Mouse (Mus musculus) thymus, postnatal 14 days (tissue): ENCODE measurements around the gene Gm10959.
A peak's percentile ranks its signal among the peaks of the same experiment; 100 is the strongest.
"Not testable (repeated sequence)": the region's sequence is repeated elsewhere in the genome, so short reads cannot be mapped to it uniquely, and the experiment has no call there.

Experiments
- DNase-seq: peaks from one replicate; pipeline ENCODE4 v3.0.0; 2021

The Gm10959 gene

DNA sequence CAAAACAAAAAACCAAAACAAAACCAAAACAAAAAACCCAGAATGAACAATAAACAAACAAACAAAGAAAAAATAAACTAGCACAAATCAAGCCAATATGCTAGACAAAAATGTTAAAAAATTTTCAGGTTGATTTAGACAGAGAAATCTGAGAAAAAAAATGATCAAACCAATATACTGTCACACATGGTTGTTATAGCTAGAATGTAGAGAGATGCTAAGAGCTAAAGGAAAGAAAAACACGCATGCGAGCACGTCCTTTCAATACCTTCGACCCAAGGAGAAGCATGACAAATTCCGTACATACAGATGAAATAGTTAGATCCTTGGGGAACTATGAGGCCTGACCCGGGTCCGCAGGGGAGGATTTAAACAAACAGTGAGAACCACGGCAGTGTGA, at the start of gene Gm10959:
TSS of gene Gm10959 (minus strand) at position 101 of the 400 bp plus-strand sequence.
- no peak for DNase-seq

DNA sequence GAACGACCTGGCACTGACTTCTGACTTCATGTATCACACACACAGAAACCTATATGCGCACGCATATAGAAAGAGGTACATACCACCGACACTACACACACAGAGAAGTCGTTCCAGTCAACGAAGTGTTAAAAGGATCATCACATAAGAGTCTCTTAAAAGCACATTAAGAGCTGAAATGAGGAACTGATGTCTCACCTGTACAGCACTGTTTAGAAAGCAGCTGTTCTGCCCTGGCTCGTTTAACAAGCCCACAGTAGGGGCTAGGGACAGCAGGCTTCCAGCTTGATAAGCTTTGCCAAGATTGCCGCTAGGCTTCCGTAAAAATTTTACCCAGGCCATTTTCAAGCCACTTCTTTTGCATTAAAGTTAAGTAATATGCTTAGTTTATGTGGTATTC, 49.2 kb upstream of the Gm10959 start:
- no peak for DNase-seq

DNA sequence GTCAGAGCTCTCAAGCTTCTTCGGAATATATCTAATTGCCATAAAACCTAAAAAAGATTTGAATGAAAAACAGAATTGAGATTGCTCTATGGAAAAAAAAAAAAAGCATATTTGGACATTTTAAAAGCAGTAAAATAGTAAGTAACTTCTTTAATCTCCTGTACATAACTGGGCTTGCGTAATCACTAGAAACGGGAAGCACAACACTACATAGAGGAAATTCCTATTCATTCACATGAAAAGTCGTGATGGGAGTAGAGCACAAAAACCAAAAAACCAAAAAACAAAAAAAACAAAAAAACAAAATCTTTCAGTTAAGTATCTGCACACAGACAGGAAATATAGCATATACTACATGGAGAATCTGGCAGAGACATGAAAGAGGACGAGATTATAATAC, 45.1 kb upstream of the Gm10959 start:
- no peak for DNase-seq

DNA sequence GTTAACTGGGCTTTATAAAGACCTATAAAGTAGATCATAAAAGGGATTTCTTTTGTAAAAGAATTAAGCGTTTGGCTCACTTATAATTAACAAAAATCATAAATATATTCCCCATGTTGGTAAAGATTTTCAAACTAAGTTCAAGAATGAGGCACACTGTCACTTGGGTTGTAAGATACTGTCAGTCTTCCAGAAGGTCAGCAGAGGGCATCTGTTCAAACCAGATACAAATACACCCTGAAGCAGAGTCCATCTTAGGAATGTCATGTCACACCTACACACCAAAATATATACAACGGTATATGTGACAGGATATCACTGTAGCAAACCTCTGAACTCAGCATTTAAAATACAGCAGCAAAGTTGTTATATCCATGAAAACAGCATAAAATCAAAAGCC, 31.0 kb upstream of the Gm10959 start:
- DNase-seq: no peak

GRCm38 (mm10) chr3:122943387-122943890, 24.3 kb upstream of the Gm10959 start:
- DNase-seq: no peak

GRCm38 (mm10) chr3:122939215-122939614, 20.1 kb upstream of the Gm10959 start:
- DNase-seq: peak; percentile 41

GRCm38 (mm10) chr3:122937176-122937575, 18.0 kb upstream of the Gm10959 start:
- not testable (repeated sequence) for DNase-seq

DNA sequence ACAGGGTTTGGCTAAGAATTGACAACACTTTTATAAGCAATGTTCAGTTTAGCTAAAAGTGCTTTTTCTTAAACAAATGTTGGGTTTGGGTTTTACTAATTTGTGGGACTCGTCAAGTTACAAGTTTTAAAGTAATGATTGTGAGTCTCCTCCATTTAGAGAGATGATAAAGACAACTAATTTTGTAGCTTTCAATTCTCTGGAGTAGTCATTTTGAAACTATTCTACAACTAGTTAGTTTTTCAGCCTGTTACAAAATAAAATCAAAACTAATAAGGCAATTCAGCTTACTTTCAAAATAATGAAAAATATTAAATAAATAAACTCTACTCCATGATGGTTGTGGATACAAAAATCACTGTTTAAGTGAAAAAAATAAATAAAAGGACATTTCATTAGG, 13.3 kb upstream of the Gm10959 start:
- DNase-seq: no peak

- DNase-seq: no peak
These were observed 10.6 kb upstream of the Gm10959 start for GRCm38 (mm10) chr3:122929723-122930122.

DNA sequence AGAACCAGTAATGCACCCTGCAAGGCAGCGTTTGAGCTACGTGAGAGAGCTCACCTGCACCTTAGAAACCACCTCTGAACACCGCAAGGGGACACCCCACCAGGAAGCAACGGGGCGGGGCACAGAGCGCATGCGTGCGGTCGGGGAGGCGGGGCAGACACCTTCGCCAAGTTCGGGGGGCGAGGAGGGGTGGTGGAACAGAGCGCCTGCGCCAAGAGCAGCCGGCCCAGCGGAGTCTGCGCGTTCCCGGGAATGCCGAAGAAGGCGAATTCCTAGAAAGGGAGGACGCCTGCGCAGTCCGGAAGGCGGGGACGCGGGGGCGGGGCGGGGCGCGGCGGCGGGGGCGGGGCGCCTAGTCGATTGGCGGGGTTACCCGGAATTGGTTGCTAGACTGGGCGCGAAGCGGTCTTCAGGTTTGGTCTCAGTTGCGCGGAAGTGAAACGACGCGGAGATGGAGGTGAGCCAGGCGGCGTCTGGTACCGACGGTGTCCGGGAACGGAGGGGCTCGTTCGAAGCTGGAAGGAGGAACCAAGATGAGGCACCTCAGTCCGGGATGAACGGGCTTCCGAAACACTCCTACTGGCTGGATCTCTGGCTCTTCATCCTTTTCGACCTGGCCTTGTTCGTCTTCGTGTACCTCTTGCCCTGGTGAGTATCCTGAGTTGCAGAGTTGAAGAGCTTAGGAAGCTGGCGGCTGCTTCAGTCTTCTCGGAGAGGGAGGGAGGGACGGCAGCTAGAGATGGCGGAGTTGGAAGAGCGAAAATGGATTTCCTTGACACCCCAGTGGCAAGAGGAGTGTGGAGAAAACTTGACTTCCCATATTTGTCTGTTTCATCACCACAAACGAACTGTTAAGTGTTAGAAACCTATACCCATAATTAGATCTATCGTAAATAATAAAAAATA, 5.1 kb upstream of the Gm10959 start, which contains the start of gene 1810037I17Rik:
TSS of gene 1810037I17Rik (plus strand) at position 195 of the 906 bp plus-strand sequence.
- DNase-seq: peak; percentile 98

GRCm38 (mm10) chr3:122923147-122923546, 4.0 kb upstream of the Gm10959 start:
- DNase-seq: no peak

DNA sequence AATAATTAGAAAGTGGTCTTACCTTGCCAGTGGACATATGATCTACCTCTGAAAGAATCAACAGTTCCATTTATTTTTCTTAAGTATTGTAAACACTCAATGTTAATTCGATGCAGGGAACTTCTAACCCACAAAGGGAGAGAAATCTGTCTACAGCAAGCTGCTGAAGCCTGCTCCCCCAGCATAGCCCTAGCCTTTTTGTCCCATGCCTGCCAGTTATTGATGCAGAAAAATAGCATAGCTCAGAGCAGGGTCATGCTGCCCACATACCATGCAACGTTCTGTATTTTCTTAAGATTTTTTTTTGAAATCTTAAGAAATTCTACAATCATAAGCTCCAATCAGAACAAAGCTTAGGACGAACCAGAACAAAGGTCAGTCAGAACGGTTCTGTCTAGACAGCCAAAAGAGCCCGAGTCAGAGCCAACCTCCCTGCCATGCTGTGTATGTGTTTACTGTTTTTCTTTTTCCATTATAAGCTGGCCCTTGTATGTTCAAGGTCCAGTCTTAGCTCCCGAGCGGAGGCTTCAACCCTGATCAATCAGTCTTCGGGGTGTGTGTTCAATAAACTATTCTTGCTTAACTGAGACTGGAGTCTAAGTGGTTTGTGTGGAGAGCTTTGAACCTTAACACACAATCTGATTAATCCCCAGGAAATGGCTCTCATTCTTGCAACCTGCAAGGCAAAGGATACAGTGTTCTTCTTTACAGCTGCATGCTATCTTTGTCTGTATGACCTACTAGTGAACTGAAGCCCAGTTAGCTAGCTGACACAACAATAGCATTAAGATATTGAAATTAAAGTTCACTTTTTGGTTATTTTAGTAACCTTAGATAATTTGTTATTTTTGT, 2.7 kb upstream of the Gm10959 start:
- no peak for DNase-seq

DNA sequence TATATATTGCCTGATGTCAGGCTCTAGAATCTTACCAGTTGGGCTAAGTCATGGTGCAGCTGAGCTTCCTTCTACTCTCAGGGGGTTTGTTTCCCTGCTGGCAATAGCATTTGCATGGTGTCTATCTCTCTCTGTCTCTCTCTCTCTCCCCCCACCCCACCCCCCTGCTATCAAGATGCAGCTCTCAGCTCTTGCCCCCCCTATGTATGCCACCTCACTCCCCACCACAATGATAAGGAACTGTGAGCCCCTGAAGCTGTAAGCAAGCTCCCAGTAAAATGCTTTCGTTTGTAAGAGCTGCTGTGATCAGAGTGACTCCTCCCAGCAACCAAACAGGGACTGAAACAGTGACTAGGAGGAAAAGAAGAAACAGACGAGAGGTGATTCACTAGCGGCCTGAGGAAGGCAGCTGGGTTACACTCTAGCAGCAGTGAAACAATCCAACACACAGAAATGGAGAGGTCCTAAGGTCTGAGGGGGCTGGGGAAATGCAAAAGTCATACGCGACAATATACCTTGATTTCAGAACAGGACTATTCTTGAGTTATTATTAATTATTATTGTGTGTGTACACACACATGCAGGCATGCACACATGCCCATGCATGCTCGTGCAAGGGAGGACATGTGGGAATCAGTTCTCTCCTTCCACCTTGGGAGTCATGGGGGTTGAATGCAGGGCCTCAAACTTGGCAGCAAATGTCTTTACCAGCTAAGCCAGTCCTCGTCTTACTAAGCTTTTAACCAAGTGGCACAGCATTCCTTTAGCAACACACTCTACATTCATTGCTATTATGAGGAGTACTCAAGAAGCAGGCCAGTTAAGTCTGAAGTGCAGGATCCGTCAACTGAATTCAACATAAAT, 1.6 kb upstream of the Gm10959 start:
- DNase-seq: no peak

DNA sequence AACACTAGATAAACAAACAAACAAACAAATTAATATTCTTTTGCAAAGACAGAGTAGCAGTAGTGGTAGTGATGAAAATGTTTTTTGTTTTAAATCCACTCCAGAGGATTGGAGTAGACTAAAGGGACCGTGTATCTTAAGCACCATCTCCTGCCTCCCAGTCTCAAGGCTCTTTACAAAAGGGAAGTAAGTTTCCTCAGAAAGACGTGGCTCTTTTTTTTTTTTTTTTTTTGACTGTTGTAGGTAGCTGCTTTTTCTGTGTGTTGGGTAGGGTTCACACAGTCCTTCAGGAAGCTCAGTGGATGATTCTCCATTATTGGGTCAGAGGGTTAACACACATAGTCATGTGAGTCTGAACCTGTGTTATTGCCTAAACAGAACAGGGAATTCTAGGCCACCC, 488 bp downstream of the Gm10959 start:
- no peak for DNase-seq

DNA sequence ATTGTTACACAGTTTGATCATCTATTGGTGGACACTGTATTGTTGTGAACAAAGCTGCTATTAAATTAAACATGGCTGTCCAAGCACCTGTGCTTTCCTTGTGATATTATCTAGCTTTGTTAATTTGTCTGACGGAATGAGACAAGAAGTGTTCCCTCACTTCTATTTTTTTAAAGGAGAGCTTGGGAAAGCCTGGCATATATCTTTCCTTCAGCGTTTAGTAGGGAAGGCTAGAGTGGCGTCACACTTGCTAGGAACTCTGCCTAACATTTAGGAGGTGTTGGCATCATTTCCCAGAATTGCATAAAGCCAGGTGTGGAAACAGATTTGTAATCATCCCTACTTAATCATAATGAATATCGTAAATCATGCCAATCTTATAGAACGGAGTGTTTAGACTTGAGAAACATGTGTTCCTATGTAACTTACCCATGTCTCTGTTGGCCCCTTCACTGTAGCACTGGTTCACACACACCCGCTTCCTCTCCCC, 2.9 kb downstream of the Gm10959 start:
- no peak for DNase-seq

DNA sequence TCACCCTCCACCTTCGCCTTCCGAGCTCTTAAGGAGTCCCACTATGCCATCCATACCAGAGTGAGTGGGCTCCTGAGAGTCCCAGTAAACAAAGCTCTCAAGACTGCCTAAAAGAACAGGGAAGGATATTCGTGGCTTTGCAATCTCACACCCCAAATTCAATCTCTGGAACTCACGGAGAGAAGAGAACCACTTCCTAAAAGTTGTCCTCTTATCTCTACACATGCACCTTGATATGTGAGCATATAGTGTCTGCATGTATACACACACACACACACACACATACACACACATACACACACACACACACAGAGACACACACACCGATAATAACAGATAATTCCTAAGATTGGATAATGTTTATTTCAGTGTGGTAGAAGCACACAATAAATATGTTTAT, 3.7 kb downstream of the Gm10959 start:
- no peak for DNase-seq

DNA sequence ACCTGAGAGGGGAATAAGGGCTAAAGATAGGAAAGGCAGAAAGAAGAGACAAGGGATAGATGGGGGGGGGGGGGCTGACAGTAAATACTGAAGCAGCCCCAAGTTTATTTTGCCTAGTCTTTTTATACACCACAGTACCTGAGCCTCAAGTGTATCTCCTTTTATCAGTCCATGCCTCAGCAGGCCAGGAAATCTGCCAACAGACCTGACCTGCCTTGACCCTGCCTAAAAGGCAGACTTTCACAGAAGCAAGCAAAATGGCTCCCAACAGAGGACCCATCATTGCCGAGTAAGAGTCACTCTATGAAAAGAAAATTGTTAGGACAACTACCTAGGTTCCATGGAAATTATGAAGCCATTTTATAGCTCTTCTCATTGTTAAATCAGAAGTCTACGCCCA, 11.3 kb downstream of the Gm10959 start:
- no peak for DNase-seq

DNA sequence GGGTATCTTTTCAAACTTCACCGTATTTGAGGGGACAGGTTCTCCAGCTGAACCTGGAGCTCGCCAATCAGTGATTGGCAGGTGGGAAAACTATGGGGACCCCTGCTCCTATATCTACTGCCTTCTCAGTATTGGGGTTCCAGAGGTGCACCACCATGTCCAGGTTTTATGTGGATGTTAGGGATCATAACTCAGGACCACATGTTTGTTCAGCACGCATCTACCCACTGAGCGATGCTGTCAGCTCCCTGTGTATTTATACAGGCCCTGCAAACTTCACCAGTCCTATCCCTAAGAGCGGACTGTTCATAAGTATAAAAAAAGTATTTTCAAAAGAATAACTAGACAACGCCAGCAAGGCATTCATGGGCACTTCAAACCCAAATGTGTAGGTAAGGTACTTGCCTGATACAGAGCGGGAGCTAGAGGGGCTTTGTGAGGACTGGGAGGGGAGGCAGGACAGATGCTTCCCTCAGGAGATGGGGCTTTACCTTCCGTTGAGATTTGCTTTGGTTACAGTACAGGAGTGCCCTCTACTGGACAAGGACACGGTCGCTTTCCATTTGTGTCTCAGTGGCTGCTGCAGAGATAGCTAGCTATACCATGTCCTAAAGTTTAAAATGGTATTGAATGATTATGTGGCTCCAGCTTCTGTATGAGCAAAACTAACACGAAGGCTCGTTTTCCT, 15.3 kb downstream of the Gm10959 start:
- DNase-seq: peak; percentile 28

DNA sequence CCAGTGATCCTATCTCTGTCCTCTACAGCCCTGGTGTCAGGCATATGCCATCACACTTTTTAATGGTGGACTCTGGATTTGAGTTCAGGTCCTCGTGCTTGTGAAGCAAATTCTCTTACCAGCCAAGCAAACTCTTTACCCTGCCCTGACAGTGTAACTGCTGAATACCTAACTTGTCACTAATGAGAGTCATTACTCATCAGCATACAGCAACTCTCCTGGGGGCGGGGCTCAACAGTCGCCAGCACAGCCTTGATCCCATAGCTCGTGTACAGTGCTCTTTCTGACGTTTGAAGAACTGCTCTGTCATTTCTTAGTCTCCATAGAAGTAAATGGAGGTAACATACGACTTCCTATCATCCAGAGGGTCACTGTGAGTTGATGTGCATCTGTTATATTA, 20.9 kb downstream of the Gm10959 start:
- no peak for DNase-seq

DNA sequence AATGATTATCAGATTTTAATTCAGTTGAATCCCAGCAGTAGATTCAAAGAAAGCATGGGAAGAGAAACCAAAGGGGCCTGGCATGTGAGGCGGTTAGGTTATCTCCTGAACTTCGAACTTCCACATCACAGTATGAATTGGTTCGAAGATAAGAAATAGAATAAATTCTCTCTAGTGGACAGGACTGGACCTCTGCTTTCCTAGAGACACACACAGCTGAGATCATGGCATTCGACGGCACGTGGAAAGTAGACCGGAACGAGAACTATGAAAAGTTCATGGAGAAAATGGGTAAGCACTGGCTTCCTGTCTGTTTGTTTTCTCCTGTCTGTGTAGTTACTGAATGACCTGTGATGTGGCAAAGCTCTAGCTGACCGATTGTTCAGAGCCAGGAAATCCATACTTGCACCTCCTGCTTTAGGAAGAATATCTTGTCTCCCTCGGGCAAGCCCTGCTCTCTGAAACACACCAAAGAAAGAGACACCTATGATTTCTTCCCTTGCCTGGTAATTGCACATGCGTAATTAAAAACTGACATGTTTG, 23.9 kb downstream of the Gm10959 start:
- DNase-seq: no peak

GRCm38 (mm10) chr3:122894772-122895171, 24.4 kb downstream of the Gm10959 start, which contains the start of gene Fabp2:
Gene Fabp2 (plus strand): TSS chr3:122895072.
- no peak for DNase-seq
